Mouse (Mus musculus) olfactory bulb, adult 2 months (tissue): ENCODE measurements at regions not wholly inside any gene's neighbourhood (a gene's known extent, or its start where the extent isn't known, plus 50 kb on each side); places are given as distances from the start of the nearest gene placed in this dataset.

Experiments used
- CTCF ChIP-seq: fragments of 200-500 bp; IDR thresholded peaks from 2 replicates; pipeline ENCODE4 v1.5.1; 2012; ENCODE audit warnings: low read depth, mild to moderate bottlenecking, low read length, moderate library complexity; ENCODE audit not compliant: insufficient read depth
- POLR2A ChIP-seq: fragments of 200-500 bp; IDR thresholded peaks from 2 replicates; pipeline ENCODE4 v1.6.1; 2012; ENCODE audit warnings: mild to moderate bottlenecking, low read depth, low read length, moderate library complexity; ENCODE audit not compliant: insufficient read depth

- TF ChIP-seq CTCF (no peak), POLR2A (no peak)
Observed at GRCm38 (mm10) chr13:43900758-43901157, 116.2 kb downstream of the Cd83 start.
